Mouse (Mus musculus) hindbrain, embryonic 15.5 days (tissue): ENCODE measurements around the gene Dcst1. TPM values are rescaled to one million over a fixed set of nuclear protein-coding genes. Genes with fewer than 3 reads are reported as not detected.

ENCODE experiments used
- ATAC-seq: fragments of 200-750 bp; cut with Nextera tagmentation; 2 replicates; pipeline ENCODE4 v1.8.0; 2017; ENCODE audit warnings: low read depth, moderate number of reproducible peaks, moderate TSS enrichment; ENCODE audit not compliant: low FRiP score
- H3K27ac ChIP-seq: fragments of 300-500 bp; sonication (generic); replicated peaks from 2 replicates; pipeline ENCODE4 v1.5.1; 2015; ENCODE audit warnings: mild to moderate bottlenecking, inconsistent platforms
- H3K27me3 ChIP-seq: fragments of 300-500 bp; sonication (generic); 2 replicates; pipeline ENCODE4 v1.6.1; 2015; ENCODE audit warnings: control low read depth, inconsistent platforms
- H3K36me3 ChIP-seq: fragments of 300-500 bp; sonication (generic); 2 replicates; pipeline ENCODE4 v1.6.1; 2015; ENCODE audit warnings: control low read depth, inconsistent platforms
- H3K4me1 ChIP-seq: fragments of 300-500 bp; sonication (generic); replicated peaks from 2 replicates; pipeline ENCODE4 v1.6.1; 2015; ENCODE audit warnings: control low read depth, inconsistent platforms
- H3K4me2 ChIP-seq: fragments of 300-500 bp; sonication (generic); 2 replicates; pipeline ENCODE4 v1.6.1; 2015; ENCODE audit warnings: moderate library complexity, mild to moderate bottlenecking, inconsistent platforms
- H3K4me3 ChIP-seq: fragments of 300-500 bp; sonication (generic); 2 replicates; pipeline ENCODE4 v1.5.1; 2015; ENCODE audit warnings: mild to moderate bottlenecking, inconsistent platforms
- H3K9ac ChIP-seq: fragments of 300-500 bp; sonication (generic); 2 replicates; pipeline ENCODE4 v1.6.1; 2015; ENCODE audit warnings: inconsistent platforms
- H3K9me3 ChIP-seq: fragments of 300-500 bp; sonication (generic); 2 replicates; pipeline ENCODE4 v1.6.1; 2016; ENCODE audit warnings: control low read depth, inconsistent platforms
- WGBS: fragments of 180-500 bp; shearing (Covaris S2); methylation state at CpG from one replicate; pipeline ENCODE4 v1.1.7; 2015; 5-methylcytosine and 5-hydroxymethylcytosine counted together
- polyA plus RNA-seq: library from polyadenylated mRNA; unstranded; fragments of >200 nt; fragmentation: Nextera tagmentation; extraction: Ambion mirVana; gene quantifications from 2 replicates; pipeline ENCODE4 v1.2.1, GENCODE M21; 2015

Gene Dcst1
- polyA plus RNA-seq, 1 experiment from 2014 or later, result 0.89 TPM

DNA sequence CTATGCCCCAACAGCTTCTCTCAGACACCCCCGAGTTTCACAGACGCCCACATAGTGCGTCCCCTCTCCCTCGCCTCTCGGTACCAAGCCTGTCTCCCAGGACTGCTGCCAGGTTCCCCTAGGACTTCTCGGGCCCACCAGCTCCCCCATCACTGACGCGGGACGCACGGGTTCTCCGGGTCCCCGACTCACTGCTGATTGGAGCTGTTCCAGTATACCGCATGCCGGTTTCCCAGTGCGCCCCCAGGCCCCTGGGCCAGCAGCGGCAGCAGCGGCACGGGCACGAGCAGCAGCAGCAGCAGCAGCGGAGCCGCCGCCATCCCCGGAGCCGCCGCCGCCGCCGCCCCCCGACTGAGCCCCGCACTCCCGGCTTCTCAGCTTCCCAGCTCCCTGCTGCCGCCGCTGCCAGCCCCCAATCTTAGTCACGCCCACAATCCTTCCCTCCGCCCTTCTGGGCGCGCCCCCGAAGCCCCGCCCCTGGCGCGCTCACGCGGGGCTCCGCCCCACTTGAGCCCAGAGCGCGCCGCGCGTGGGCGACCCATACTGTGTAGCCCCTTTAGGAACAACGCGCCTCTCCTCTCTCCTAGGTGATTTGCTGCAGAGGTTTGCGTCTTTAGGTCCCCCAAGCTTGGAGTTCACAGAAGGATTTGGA is 42.4 kb downstream of the Dcst1 start, which contains the start of gene Efna3:
Gene Efna3 (minus strand): TSS at position 452 of the 652 bp plus-strand sequence.
- Histone ChIP-seq H3K4me2 (peak within 1 kb of the TSS; percentile 86), H3K27me3 (peaks cover 4% of the 10 kb centered on the region; the same call in 1 of the 2 replicates), H3K36me3 (no peaks in the 10 kb centered on the region), H3K4me3 (peak within 1 kb of the TSS; percentile 66), H3K9ac (peak within 1 kb of the TSS; percentile 74), H3K9me3 (no peaks in the 10 kb centered on the region), H3K27ac (peak within 1 kb of the TSS; percentile 91), H3K4me1 (peaks cover 45% of the 10 kb centered on the region)
- under 1% methylated on average over 49 of the region's 53 CpGs for WGBS
- ATAC-seq, result peak; percentile 36

DNA sequence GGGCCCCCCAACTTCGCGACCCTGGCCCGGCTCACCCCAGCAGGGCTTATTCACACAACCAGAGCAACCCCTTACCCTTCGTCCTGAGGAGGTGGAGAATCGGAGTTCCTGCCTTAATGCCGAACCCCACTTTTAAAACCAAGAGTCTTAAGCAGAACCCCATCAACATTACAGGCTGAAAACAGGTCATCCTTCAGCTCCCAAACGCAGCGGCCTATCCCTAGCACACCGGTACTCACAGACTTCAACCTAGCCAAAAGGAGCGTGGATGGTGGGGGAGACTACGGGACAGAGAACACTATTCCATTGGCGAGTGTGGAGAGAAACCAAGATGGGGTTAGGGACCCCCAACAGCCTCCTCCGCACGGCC is 42.9 kb downstream of the Dcst1 start:
- no peaks in the 10 kb centered on the region for H3K36me3 ChIP-seq
- H3K27ac ChIP-seq, result peak overlapping the region; percentile 91
- peaks cover 4% of the 10 kb centered on the region; the same call in 1 of the 2 replicates for H3K27me3 ChIP-seq
- H3K4me1 ChIP-seq, result peaks cover 50% of the 10 kb centered on the region
- no peak; the same call in 1 of the 2 replicates for ATAC-seq
- peak overlapping the region; percentile 66 for H3K4me3 ChIP-seq
- WGBS, result 1% methylated on average over 14 of the region's 14 CpGs
- peak overlapping the region; percentile 74 for H3K9ac ChIP-seq
- no peaks in the 10 kb centered on the region for H3K9me3 ChIP-seq
- H3K4me2 ChIP-seq, result peak overlapping the region; percentile 86

DNA sequence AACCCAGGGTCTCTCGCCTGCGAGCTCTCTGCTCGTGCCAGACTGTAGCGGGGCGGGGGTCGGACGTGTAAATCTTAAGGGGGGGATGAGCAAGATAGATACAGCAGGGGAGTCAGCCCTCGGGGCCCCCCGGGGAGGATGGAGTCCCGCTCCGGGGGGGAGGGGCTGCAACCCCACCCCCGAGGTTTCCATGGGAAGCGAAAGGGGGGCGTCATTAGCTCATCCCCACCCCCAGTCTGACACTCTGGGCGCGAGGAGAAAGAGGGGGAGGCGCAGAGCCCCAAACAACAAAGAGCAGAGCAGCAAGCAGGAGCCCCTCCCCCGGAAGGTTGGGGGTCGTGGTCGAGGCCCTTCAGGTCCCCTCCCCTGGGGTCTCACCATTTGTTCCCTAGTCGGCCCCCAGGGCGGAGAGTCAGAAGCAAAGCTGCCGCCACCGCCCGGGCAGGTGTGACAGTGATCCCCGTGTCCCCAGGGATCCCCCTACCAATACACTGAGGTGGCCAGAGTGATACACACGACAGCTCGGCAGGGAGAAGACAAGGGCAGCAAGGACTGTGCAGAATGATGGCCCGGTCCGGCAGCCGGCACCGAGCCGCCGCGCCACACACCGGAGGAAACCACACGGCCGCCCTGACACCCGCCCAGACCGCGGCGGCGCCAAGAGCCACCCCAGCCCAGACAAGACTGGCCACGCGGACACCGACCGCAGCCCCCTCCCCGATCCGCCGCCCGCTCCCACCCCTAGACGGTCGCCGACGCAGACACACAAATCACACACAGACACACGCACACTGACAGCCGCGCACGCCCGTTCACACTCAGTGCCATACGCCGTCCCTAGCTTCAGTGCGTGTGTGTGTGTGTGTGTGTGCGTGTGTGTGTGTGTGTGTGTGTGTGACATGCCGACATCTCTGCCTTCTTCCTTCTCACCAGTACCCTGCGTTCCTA is 43.6 kb downstream of the Dcst1 start:
- peaks cover 4% of the 10 kb centered on the region; the same call in 1 of the 2 replicates for H3K27me3 ChIP-seq
- H3K9me3 ChIP-seq, result no peaks in the 10 kb centered on the region
- H3K4me2 ChIP-seq, result peak overlapping the region; percentile 86
- peak overlapping the region; percentile 66 for H3K4me3 ChIP-seq
- peak overlapping the region; percentile 74 for H3K9ac ChIP-seq
- no peaks in the 10 kb centered on the region for H3K36me3 ChIP-seq
- peak overlapping the region; percentile 91 for H3K27ac ChIP-seq
- H3K4me1 ChIP-seq, result peaks cover 57% of the 10 kb centered on the region
- peak; percentile 27 for ATAC-seq
- WGBS, result under 1% methylated on average over 59 of the region's 66 CpGs

DNA sequence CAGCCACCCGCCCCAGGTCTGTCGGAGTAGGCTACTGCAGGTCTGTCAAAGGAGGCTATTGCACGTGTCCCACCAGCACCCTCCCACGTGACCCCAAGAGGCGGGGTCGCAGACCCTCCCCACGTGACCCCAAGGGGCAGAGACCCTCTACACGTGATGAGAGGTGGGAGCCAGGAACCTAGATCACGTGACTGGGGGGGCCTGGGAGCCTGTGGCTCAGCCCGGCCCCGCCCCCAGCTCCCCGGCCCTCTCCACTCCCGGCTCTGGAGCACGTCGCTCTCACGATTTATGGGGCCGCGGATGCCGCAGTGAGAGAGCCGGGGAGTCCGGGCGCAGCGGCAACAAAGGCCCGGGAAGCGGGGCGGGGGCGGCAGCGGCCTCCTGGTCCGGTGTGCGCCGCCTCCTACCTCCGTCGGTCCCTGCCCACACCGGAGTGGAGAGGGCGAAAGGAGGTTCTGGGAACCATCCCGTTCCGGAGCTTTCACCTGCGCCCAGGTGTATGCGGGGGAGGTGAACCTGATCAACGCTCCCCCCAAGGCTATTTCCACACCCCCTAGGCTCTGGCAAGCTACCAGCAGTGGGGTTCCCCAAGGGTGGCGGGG is 44.4 kb downstream of the Dcst1 start:
- Histone ChIP-seq H3K36me3 (no peaks in the 10 kb centered on the region), H3K27me3 (peaks cover 4% of the 10 kb centered on the region; the same call in 1 of the 2 replicates), H3K4me2 (peak overlapping the region; percentile 86), H3K27ac (peak overlapping the region; percentile 91), H3K4me3 (peak overlapping the region; percentile 66), H3K9me3 (no peaks in the 10 kb centered on the region), H3K4me1 (peaks cover 64% of the 10 kb centered on the region), H3K9ac (peak overlapping the region; percentile 74)
- peak; percentile 28 for ATAC-seq
- under 1% methylated on average over 40 of the region's 41 CpGs for WGBS

DNA sequence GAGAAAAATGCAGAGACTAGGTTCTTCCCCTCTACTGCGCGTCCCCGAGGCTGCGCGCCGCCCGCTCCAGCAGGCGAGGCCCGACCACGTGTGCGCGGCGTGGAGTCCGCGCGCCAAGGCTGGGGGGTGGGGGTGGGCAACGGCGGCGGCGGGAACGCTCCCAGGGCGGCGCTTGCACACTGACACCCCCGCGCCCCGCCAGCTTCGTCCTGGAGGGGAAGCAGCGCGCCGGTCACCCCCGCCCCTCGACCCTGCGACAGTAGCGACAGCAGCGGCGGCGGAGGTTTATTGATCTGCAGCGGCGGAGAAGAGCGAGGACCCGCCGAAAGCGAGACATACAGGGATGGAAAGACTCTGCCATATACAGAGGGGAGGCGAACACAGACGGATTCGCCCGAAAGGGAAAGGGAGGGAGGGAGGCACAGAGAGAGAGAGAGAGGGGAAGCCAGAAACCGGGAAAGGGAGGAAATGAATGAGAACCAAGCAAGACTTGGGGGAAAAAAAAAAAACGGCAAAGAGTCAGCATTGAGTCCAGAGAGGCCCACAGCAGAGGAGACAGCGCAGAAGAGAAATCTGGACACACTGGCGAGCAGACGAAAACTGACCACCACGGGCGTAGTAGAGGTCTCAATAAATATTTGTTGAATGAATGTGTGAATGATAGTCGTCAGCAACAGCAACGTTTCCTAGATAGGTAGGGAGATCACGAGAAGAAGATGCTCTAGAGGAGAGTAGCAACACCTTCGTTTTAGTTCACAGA is 45.3 kb downstream of the Dcst1 start:
- H3K4me3 ChIP-seq, result peak overlapping the region; percentile 66
- WGBS, result 1% methylated on average over 58 of the region's 58 CpGs
- no peaks in the 10 kb centered on the region for H3K9me3 ChIP-seq
- peak overlapping the region; percentile 86 for H3K4me2 ChIP-seq
- H3K27ac ChIP-seq, result peak overlapping the region; percentile 91
- H3K36me3 ChIP-seq, result peaks cover 4% of the 10 kb centered on the region; the same call in 1 of the 2 replicates
- H3K27me3 ChIP-seq, result peaks cover 4% of the 10 kb centered on the region; the same call in 1 of the 2 replicates
- H3K9ac ChIP-seq, result peak overlapping the region; percentile 74
- H3K4me1 ChIP-seq, result peaks cover 73% of the 10 kb centered on the region
- ATAC-seq, result no peak

DNA sequence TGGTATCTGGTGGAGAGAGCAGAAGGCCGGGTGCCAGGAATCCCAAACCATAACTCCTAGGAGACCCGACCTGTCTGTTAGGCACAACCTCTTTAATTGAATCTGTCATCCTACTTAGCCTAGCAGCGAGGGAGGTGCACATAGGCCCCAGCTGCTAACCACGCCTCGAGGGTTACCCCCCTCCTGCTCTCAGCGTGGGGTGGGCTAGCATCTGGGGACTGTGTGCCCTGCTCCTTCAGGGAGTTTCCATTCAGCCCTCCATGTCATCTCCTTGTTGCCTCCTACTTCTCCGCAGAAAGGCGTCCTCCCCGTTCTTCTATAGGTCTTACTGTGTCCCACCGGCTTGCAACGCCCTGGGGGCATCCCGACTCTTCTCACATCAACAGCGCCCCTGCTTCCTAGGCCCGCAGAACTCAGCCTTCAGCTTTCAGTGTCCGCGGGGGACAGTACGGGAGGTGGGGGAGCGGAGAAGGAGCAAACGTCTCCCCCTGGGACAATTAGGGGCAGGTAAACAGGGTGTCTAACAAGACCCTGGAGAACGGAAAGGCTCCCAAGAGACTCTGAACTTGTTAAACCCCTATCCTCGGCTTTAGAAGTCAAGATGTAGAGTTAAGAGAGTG is 46.0 kb downstream of the Dcst1 start:
- 6% methylated on average over 21 of the region's 21 CpGs for WGBS

DNA sequence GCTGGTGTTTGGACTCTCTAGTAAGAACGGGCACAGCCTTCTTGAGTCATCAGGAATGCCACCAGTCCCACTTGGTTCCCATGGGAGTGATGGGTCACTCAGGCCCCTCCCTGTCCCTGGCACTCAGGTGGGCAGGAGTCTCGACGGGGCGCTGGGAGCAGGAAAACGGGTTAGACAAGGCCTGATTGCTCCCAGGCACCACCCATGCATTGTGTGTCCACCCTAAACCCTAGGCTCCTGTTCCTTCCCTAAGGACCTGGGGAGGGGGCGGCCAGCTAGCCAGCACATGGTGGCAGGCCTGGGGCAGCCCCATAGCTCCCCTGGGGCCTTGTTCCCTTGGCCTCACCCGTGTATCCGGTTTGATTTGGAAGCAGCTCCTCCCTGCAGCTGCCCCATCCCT is 46.7 kb downstream of the Dcst1 start:
- 59% methylated on average over 8 of the region's 8 CpGs for WGBS
- Histone ChIP-seq H3K9ac (no peak overlapping the region), H3K4me2 (no peak overlapping the region), H3K4me3 (no peak overlapping the region), H3K36me3 (peaks cover 15% of the 10 kb centered on the region), H3K9me3 (no peaks in the 10 kb centered on the region), H3K4me1 (peaks cover 74% of the 10 kb centered on the region), H3K27me3 (no peaks in the 10 kb centered on the region), H3K27ac (no peak overlapping the region)
- ATAC-seq, result no peak

More for the DNA sequence above, 46.0 kb downstream of the Dcst1 start:
- Histone ChIP-seq H3K4me2 (peak overlapping the region; percentile 86), H3K4me1 (peaks cover 74% of the 10 kb centered on the region), H3K4me3 (peak overlapping the region; percentile 66), H3K9ac (no peak overlapping the region; the same call in 1 of the 2 replicates), H3K9me3 (no peaks in the 10 kb centered on the region), H3K36me3 (peaks cover 9% of the 10 kb centered on the region), H3K27me3 (peaks cover 3% of the 10 kb centered on the region; the same call in 1 of the 2 replicates), H3K27ac (peak overlapping the region; percentile 91)
- ATAC-seq, result no peak

DNA sequence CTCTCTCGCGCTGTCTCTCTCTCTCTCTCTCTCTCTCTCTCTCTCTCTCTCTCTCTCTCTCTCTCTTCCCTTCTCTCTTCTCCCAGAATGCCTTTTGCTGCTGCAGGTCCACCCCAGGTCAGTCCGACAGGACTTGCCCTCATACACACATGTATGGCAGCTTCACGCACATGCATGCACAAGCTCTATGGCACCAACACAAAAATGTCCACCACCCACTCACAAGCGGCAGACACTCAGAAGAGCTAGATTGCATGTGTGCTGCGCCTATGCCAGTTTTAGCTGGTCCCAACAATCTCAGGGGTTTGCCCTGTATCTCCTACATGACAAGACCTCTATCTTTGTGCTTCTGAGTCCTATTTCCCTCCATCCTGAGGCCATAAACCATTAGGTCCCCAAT is 47.8 kb downstream of the Dcst1 start:
- H3K4me2 ChIP-seq, result peak overlapping the region; percentile 50
- no peak overlapping the region for H3K9ac ChIP-seq
- H3K4me1 ChIP-seq, result peaks cover 69% of the 10 kb centered on the region

DNA sequence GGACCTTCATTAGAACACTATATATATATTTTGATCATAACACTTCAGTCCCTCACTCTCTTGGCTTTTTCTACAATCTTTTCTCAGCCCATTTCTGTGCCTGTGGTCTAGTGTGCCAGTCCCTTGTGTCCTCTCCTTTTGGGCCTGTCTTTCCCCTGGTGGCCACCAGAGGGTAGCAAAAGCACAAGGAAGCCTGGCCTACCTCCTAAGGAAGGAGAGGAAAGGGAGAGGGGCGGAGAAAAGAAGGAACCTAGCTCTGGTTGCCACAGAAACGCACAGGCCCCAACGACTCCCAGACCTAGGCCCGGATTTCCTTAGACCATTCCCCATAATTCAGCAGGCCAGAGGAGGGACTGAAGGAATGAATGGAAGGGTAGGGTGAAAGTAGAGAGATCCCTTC is 48.2 kb downstream of the Dcst1 start:
- Histone ChIP-seq H3K4me2 (peak overlapping the region; percentile 50), H3K4me1 (peaks cover 69% of the 10 kb centered on the region), H3K9ac (no peak overlapping the region), H3K4me3 (no peak overlapping the region), H3K27ac (0 out of 2 replicates have a peak overlapping the region, but pooled peaks have one; percentile 43), H3K36me3 (peaks cover 19% of the 10 kb centered on the region), H3K9me3 (no peaks in the 10 kb centered on the region), H3K27me3 (no peaks in the 10 kb centered on the region)
- WGBS, result 0% methylated on average over 4 of the region's 4 CpGs
- ATAC-seq, result peak; percentile 17; the same call in 1 of the 2 replicates

More for the DNA sequence above, 47.8 kb downstream of the Dcst1 start:
- H3K4me3 ChIP-seq, result no peak overlapping the region
- no peak for ATAC-seq
- no peaks in the 10 kb centered on the region for H3K9me3 ChIP-seq
- 55% methylated on average over 6 of the region's 6 CpGs for WGBS
- peaks cover 19% of the 10 kb centered on the region for H3K36me3 ChIP-seq
- H3K27me3 ChIP-seq, result no peaks in the 10 kb centered on the region
- H3K27ac ChIP-seq, result 0 out of 2 replicates have a peak overlapping the region, but pooled peaks have one; percentile 43

DNA sequence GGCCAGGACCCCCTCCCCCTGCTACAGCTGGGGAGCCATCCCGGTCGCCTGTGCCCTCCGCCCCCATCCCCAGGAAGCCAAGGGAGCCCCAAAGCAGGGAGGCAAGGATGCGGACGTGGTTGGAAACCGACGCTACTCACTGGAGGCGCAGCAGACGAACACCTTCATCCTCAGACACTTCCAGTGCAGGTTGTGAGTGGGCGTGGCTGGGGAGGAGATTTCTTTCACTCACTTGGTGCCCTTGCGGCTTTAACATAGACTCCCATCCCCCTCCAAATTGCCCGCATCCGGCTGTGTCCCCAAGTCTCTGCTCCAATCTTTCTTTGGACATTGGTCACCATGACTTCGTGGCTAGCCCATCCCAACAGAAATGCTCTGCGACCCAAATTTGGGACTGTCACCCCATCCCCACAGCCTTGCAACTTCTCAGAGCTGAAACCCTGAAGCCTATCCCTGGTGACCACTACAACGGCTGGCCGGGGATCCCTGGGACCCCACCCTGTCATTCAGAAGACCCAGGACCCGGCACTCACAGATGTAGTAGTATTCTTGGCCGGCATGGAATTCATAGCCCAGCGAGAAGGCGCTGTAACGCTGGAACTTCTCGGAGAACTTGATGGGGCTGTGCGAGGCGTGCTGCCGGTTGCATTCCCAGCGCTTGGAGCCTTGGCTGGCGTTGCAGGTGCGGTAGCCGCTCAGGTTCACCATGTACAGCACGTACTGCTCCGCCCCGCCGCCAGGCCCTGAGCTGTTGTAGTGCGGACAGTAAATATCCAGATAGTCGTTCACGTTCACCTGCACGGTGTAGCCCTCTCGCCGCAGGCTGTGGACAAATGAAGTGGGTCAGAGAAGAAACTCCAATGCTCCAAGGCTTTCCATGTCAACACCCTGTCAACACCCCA is 48.9 kb downstream of the Dcst1 start:
- Histone ChIP-seq H3K27ac (no peak overlapping the region), H3K27me3 (no peaks in the 10 kb centered on the region), H3K4me1 (peaks cover 64% of the 10 kb centered on the region), H3K9ac (no peak overlapping the region), H3K9me3 (no peaks in the 10 kb centered on the region), H3K36me3 (peaks cover 19% of the 10 kb centered on the region), H3K4me2 (peak overlapping the region; percentile 50), H3K4me3 (0 out of 2 replicates have a peak overlapping the region, but pooled peaks have one; percentile 20)
- ATAC-seq, result no peak
- WGBS, result 8% methylated on average over 40 of the region's 40 CpGs
